Mouse (Mus musculus) limb, embryonic 14.5 days (tissue): ENCODE results near the gene Zbtb25. TPM values are rescaled to one million over a fixed set of nuclear protein-coding genes. Genes with fewer than 3 reads are reported as not detected.
A peak's percentile ranks its signal among the peaks of the same experiment; 100 is the strongest.

Experiments used
- ATAC-seq: fragments of 200-750 bp; cut with Nextera tagmentation; 2 replicates; pipeline ENCODE4 v1.8.0; 2017; ENCODE audit warnings: low read depth, moderate number of reproducible peaks, moderate TSS enrichment; ENCODE audit not compliant: low FRiP score
- DNase-seq: peaks from one replicate; pipeline ENCODE4 v3.0.0-alpha.2; 2015; ENCODE audit warnings: low spot score
- H3K27ac ChIP-seq: fragments of 300-500 bp; sonication (generic); replicated peaks from 2 replicates; pipeline ENCODE4 v1.5.1; 2014; ENCODE audit warnings: low read depth, mild to moderate bottlenecking, low read length, moderate library complexity, mixed read lengths
- H3K27me3 ChIP-seq: fragments of 300-500 bp; sonication (generic); 2 replicates; pipeline ENCODE4 v1.6.1; 2014; ENCODE audit warnings: low read length, mixed read lengths; ENCODE audit not compliant: control insufficient read depth, insufficient read depth
- H3K36me3 ChIP-seq: fragments of 300-500 bp; sonication (generic); 2 replicates; pipeline ENCODE4 v1.6.1; 2014; ENCODE audit warnings: mild to moderate bottlenecking, low read length, moderate library complexity, mixed read lengths; ENCODE audit not compliant: control insufficient read depth, insufficient read depth
- H3K4me1 ChIP-seq: fragments of 300-500 bp; sonication (generic); 2 replicates; pipeline ENCODE4 v1.6.1; 2014; ENCODE audit warnings: antibody characterized with exemption, low read length, mixed read lengths; ENCODE audit not compliant: control insufficient read depth, insufficient read depth
- H3K4me2 ChIP-seq: fragments of 300-500 bp; sonication (generic); replicated peaks from 2 replicates; pipeline ENCODE4 v1.6.1; 2014; ENCODE audit warnings: low read depth, mild to moderate bottlenecking, low read length, moderate library complexity; ENCODE audit not compliant: severe bottlenecking
- H3K4me3 ChIP-seq: fragments of 300-500 bp; sonication (generic); replicated peaks from 2 replicates; pipeline ENCODE4 v1.5.1; 2014; ENCODE audit warnings: low read length
- H3K9ac ChIP-seq: fragments of 300-500 bp; sonication (generic); 2 replicates; pipeline ENCODE4 v1.6.1; 2014; ENCODE audit warnings: mild to moderate bottlenecking, low read depth, low read length, moderate library complexity; ENCODE audit not compliant: severe bottlenecking
- H3K9me3 ChIP-seq: fragments of 300-500 bp; sonication (generic); 2 replicates; pipeline ENCODE4 v1.6.1; 2016; ENCODE audit warnings: low read length; ENCODE audit not compliant: control insufficient read depth
- POLR2A ChIP-seq: fragments of 200-500 bp; IDR thresholded peaks from 2 replicates; pipeline ENCODE4 v1.8.0; 2012; ENCODE audit warnings: inconsistent platforms, mild to moderate bottlenecking, moderate library complexity, borderline replicate concordance; ENCODE audit not compliant: insufficient read depth, insufficient read length; ENCODE audit errors: extremely low read depth
- WGBS: fragments of 180-500 bp; shearing (Covaris S2); extraction: QIAGEN DNeasy Blood & Tissue Kit; methylation state at CpG from one replicate; pipeline ENCODE4 v1.1.7; 2014; 5-methylcytosine and 5-hydroxymethylcytosine counted together
- polyA plus RNA-seq, 2 experiments: library from polyadenylated mRNA; depleted of rRNA in 1 of 2; stranded (reverse) in 1 of 2; unstranded in 1 of 2; fragments of >200 nt; fragmentation: Nextera tagmentation in 1 of 2; extraction: Ambion mirVana in 1 of 2; gene quantifications; 2 replicates each; pipeline versions ENCODE4 v1.2.1 to v1.2.3; 2012 to 2014

The Zbtb25 gene
- polyA plus RNA-seq, 2 experiments, result 21.4 to 24.1 TPM

GRCm38 (mm10) chr12:76310007-76310406 is 59.4 kb downstream of the Zbtb25 start:
- DNase-seq (no peak), ATAC-seq (no peak)
- no peak overlapping the region for H3K9ac ChIP-seq
- no peak overlapping the region for H3K27ac ChIP-seq
- H3K4me3 ChIP-seq, result no peak overlapping the region
- 84% methylated on average over 6 of the region's 6 CpGs for WGBS
- TF ChIP-seq POLR2A, result no peak
- no peak overlapping the region for H3K4me2 ChIP-seq
- no peaks in the 10 kb centered on the region for H3K27me3 ChIP-seq
- H3K4me1 ChIP-seq, result peaks cover 9% of the 10 kb centered on the region
- peaks cover 39% of the 10 kb centered on the region for H3K36me3 ChIP-seq
- H3K9me3 ChIP-seq, result no peaks in the 10 kb centered on the region

GRCm38 (mm10) chr12:76308436-76308835 is 61.0 kb downstream of the Zbtb25 start:
- ATAC-seq, result no peak
- no peak overlapping the region for H3K4me2 ChIP-seq
- H3K9ac ChIP-seq, result no peak overlapping the region
- WGBS, result 88% methylated on average over 5 of the region's 5 CpGs
- H3K27ac ChIP-seq, result no peak overlapping the region
- H3K9me3 ChIP-seq, result no peaks in the 10 kb centered on the region
- H3K36me3 ChIP-seq, result peaks cover 36% of the 10 kb centered on the region
- no peak for TF ChIP-seq POLR2A
- H3K4me1 ChIP-seq, result peaks cover 9% of the 10 kb centered on the region
- DNase-seq, result no peak
- H3K4me3 ChIP-seq, result no peak overlapping the region
- H3K27me3 ChIP-seq, result no peaks in the 10 kb centered on the region

- Histone ChIP-seq H3K9me3 (no peaks in the 10 kb centered on the region), H3K4me1 (peaks cover 9% of the 10 kb centered on the region), H3K36me3 (peaks cover 39% of the 10 kb centered on the region), H3K9ac (no peak overlapping the region), H3K27me3 (no peaks in the 10 kb centered on the region), H3K4me2 (no peak overlapping the region), H3K27ac (no peak overlapping the region), H3K4me3 (no peak overlapping the region)
- 34% methylated on average over 9 of the region's 9 CpGs for WGBS
- ATAC-seq (peak; percentile 72; the same call in 1 of the 2 replicates), DNase-seq (peak; percentile 31)
- no peak for TF ChIP-seq POLR2A
These were observed 61.4 kb downstream of the Zbtb25 start for GRCm38 (mm10) chr12:76307964-76308363.

- H3K4me2 ChIP-seq, result no peak overlapping the region
- no peaks in the 10 kb centered on the region for H3K9me3 ChIP-seq
- 68% methylated on average over 9 of the region's 9 CpGs for WGBS
- H3K36me3 ChIP-seq, result peaks cover 40% of the 10 kb centered on the region
- no peak for DNase-seq
- H3K27ac ChIP-seq, result no peak overlapping the region
- H3K27me3 ChIP-seq, result no peaks in the 10 kb centered on the region
- no peak for ATAC-seq
- H3K4me3 ChIP-seq, result no peak overlapping the region
- H3K9ac ChIP-seq, result no peak overlapping the region
- peaks cover 9% of the 10 kb centered on the region for H3K4me1 ChIP-seq
- no peak for TF ChIP-seq POLR2A
These were observed 62.4 kb downstream of the Zbtb25 start for GRCm38 (mm10) chr12:76306852-76307561.

GRCm38 (mm10) chr12:76305107-76305506 is 64.3 kb downstream of the Zbtb25 start:
- DNase-seq (no peak), ATAC-seq (no peak)
- Histone ChIP-seq H3K27ac (no peak overlapping the region), H3K4me2 (no peak overlapping the region), H3K36me3 (peaks cover 47% of the 10 kb centered on the region), H3K9ac (no peak overlapping the region), H3K4me3 (no peak overlapping the region), H3K27me3 (no peaks in the 10 kb centered on the region), H3K4me1 (peaks cover 9% of the 10 kb centered on the region), H3K9me3 (no peaks in the 10 kb centered on the region)
- 86% methylated on average over 8 of the region's 8 CpGs for WGBS
- no peak for TF ChIP-seq POLR2A
